In the genomic region with DNA sequence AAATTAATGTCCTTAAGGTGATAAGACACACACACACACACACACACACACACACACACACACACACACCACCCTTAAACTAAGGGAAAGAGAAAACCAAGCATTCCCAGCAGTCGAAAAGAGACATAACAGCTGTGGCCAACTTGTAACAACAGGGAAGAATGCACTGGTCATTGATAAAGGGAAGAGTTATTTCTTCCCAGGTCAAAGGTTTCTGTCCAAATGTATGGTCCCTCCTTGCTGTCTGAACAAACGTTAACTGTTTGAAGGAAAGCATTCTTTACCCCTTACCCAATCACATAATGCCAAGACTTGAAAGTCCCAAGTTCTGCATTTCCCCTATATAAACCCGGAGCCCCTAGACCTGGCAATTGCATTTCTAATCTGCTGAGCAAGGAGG, we compare ENCODE assay signal across 30 mouse cellular contexts.
DNase-seq lines count a peak whose midpoint lies in the region; ATAC-seq and TF ChIP-seq lines count a peak whose summit lies in the region.
"Had no signal": no experiment of that assay in that cellular context is flagged by ENCODE, and none has a peak within 500 bp of the region (broad histone marks: within the 10 kb centered on the region; RNA-seq: fewer than 3 reads in every experiment).

No protein-coding gene starts in this region.

- DNase-seq in kidney, postnatal 10 days = no peak
- peak; percentile 71 for DNase-seq in kidney, postnatal 0 days (ENCODE audit: low spot score)
- no peak for DNase-seq in kidney, adult 11 months
- peak; percentile 22 for DNase-seq in embryo, embryonic 10 days (ENCODE audit: low spot score)
- DNase-seq in embryo, embryonic 11 days = peak; percentile 18
- no peak for DNase-seq in frontal cortex, postnatal 36 days (ENCODE audit: low spot score in 2 of 2)
- DNase-seq in ovary, postnatal 10 days (ENCODE audit: low spot score) = no peak
- DNase-seq: adrenal gland, postnatal 10 days; adrenal gland, postnatal 36 days; B cell, adult 2 months; cerebellum, adult 18-20 months; cerebellum, adult 9-10 months; cerebellum, postnatal 14 days; forebrain, postnatal 0 days; gastrocnemius, postnatal 25 days; heart, adult 18-20 months; heart, postnatal 10 days; heart, postnatal 36 days had no signal

- ATAC-seq in kidney, embryonic 14.5 days (ENCODE audit: low FRiP score, low TSS enrichment) = peak; percentile 60; the same call in 1 of the 2 replicates
- ATAC-seq in kidney, postnatal 0 days (replicated peaks; ENCODE audit: low FRiP score, low read depth) = no peak
- ATAC-seq: forebrain, embryonic 14.5 days; forebrain, postnatal 0 days; hindbrain, embryonic 16.5 days; Patski had no signal

- H3K27ac ChIP-seq in kidney, embryonic 14.5 days (ENCODE audit: low read depth, low read length) = no peak overlapping the region
- H3K27ac ChIP-seq in kidney, postnatal 0 days = no peak overlapping the region
- H3K27ac ChIP-seq: embryonic facial prominence, embryonic 12.5 days; embryonic facial prominence, embryonic 15.5 days; heart, embryonic 15.5 days; hindbrain, embryonic 10.5 days; hindbrain, embryonic 13.5 days had no signal

- H3K4me2 ChIP-seq in kidney, embryonic 14.5 days (replicated peaks; ENCODE audit: low read depth, low read length) = no peak overlapping the region
- no peak overlapping the region for H3K4me2 ChIP-seq in kidney, postnatal 0 days (ENCODE audit: low read length)
- H3K4me2 ChIP-seq: embryonic facial prominence, embryonic 12.5 days; embryonic facial prominence, embryonic 15.5 days; heart, embryonic 12.5 days; heart, embryonic 15.5 days; hindbrain, embryonic 13.5 days had no signal

- H3K4me3 ChIP-seq in kidney, embryonic 14.5 days (ENCODE audit: low read length) = no peak overlapping the region
- H3K4me3 ChIP-seq in kidney, postnatal 0 days (replicated peaks; ENCODE audit: low read depth, low read length) = no peak overlapping the region
- H3K4me3 ChIP-seq: embryonic facial prominence, embryonic 12.5 days; embryonic facial prominence, embryonic 15.5 days; heart, embryonic 12.5 days; heart, embryonic 15.5 days; hindbrain, embryonic 10.5 days; hindbrain, embryonic 13.5 days had no signal

- no peak overlapping the region for H3K9ac ChIP-seq in kidney, embryonic 14.5 days (ENCODE audit: low read depth, low read length)
- H3K9ac ChIP-seq in kidney, postnatal 0 days (ENCODE audit: low read depth, low read length) = no peak overlapping the region
- H3K9ac ChIP-seq: embryonic facial prominence, embryonic 12.5 days; embryonic facial prominence, embryonic 15.5 days; forebrain, postnatal 0 days; heart, embryonic 12.5 days; heart, embryonic 15.5 days; hindbrain, embryonic 13.5 days had no signal

- TF ChIP-seq CTCF in kidney, postnatal 0 days (IDR thresholded peaks at IDR 0.05; ENCODE audit: low read depth) = no peak

- no peaks in the 10 kb centered on the region for H3K36me3 ChIP-seq in kidney, embryonic 14.5 days (ENCODE audit: control insufficient read depth, insufficient read depth, low read length)
- no peaks in the 10 kb centered on the region for H3K36me3 ChIP-seq in kidney, postnatal 0 days (ENCODE audit: insufficient read depth, low read length)
- H3K36me3 ChIP-seq: embryonic facial prominence, embryonic 12.5 days; embryonic facial prominence, embryonic 15.5 days; G1E; heart, embryonic 12.5 days; heart, embryonic 15.5 days; hindbrain, embryonic 10.5 days; hindbrain, embryonic 13.5 days had no signal

- no peaks in the 10 kb centered on the region for H3K4me1 ChIP-seq in kidney, embryonic 14.5 days (ENCODE audit: control insufficient read depth, insufficient read depth, low read length)
- H3K4me1 ChIP-seq in kidney, postnatal 0 days (replicated peaks; ENCODE audit: insufficient read depth, low read length) = no peaks in the 10 kb centered on the region
- H3K4me1 ChIP-seq: embryonic facial prominence, embryonic 12.5 days; embryonic facial prominence, embryonic 15.5 days; heart, embryonic 12.5 days; heart, embryonic 15.5 days; hindbrain, embryonic 10.5 days; hindbrain, embryonic 13.5 days had no signal

- no peaks in the 10 kb centered on the region for H3K9me3 ChIP-seq in kidney, embryonic 14.5 days (ENCODE audit: control insufficient read depth, low read length)
- H3K9me3 ChIP-seq in kidney, postnatal 0 days (replicated peaks; ENCODE audit: low read length) = no peaks in the 10 kb centered on the region
- H3K9me3 ChIP-seq: embryonic facial prominence, embryonic 12.5 days; embryonic facial prominence, embryonic 15.5 days; heart, embryonic 12.5 days; heart, embryonic 15.5 days; hindbrain, embryonic 10.5 days; hindbrain, embryonic 13.5 days had no signal

- WGBS in kidney, embryonic 14.5 days = 20% methylated on average over 3 of the region's 3 CpGs
- 28% methylated on average over 3 of the region's 3 CpGs for WGBS in kidney, postnatal 0 days

- H3K27me3 ChIP-seq in kidney, embryonic 14.5 days (ENCODE audit: control insufficient read depth, insufficient read depth, low read length) = no peaks in the 10 kb centered on the region
- H3K27me3 ChIP-seq in kidney, postnatal 0 days (ENCODE audit: insufficient read depth, low read length) = no peaks in the 10 kb centered on the region
- H3K27me3 ChIP-seq: CH12.LX; embryonic facial prominence, embryonic 12.5 days; embryonic facial prominence, embryonic 15.5 days; heart, embryonic 12.5 days; heart, embryonic 15.5 days; hindbrain, embryonic 13.5 days had no signal

Comparison
In these comparisons a context has a peak if more than half of its experiments do, and no peak if none do; other contexts are left out.
1. DNase-seq: peak in kidney, postnatal 0 days (single experiment), embryo, embryonic 10 days (single experiment) and embryo, embryonic 11 days (single experiment); none in kidney, postnatal 10 days (single experiment), kidney, adult 11 months (single experiment), frontal cortex, postnatal 36 days (0 of 2) and ovary, postnatal 10 days (single experiment).